Mouse (Mus musculus) megakaryocyte, embryonic 14.5 days (primary cell): ENCODE data around the gene Reg2. TPM values are rescaled to one million over a fixed set of nuclear protein-coding genes. Genes with fewer than 3 reads are reported as not detected.

ENCODE experiments used
- H3K27me3 ChIP-seq: replicated peaks from 2 replicates; pipeline ENCODE3; 2012; ENCODE audit warnings: inconsistent platforms
- H3K36me3 ChIP-seq: replicated peaks from 2 replicates; pipeline ENCODE3; 2012; ENCODE audit warnings: low read length, inconsistent platforms, mixed read lengths
- H3K4me1 ChIP-seq: 2 replicates; pipeline ENCODE4 v1.6.1; 2012; ENCODE audit warnings: inconsistent platforms
- H3K4me3 ChIP-seq: replicated peaks from 2 replicates; pipeline ENCODE3; 2012; ENCODE audit warnings: moderate library complexity, mild to moderate bottlenecking, inconsistent platforms
- H3K9me3 ChIP-seq: 2 replicates; pipeline ENCODE4 v1.6.1; 2012; ENCODE audit warnings: inconsistent platforms
- FLI1 ChIP-seq: IDR thresholded peaks from 2 replicates; pipeline ENCODE4 v1.6.1; 2012; ENCODE audit warnings: low read length, inconsistent platforms, mixed read lengths
- GATA1 ChIP-seq: IDR thresholded peaks from 3 replicates; pipeline ENCODE4 v1.6.1; 2012; ENCODE audit warnings: mixed read lengths, low read length, inconsistent platforms, borderline replicate concordance
- polyA plus RNA-seq: library from polyadenylated mRNA; stranded (reverse); fragments of >175 nt; gene quantifications from 2 replicates; pipeline ENCODE4 v1.2.3, GENCODE M21; 2012; ENCODE audit warnings: low replicate concordance; ENCODE audit not compliant: insufficient read depth

Reg2 gene
- polyA plus RNA-seq, 1 experiment, result not detected

DNA sequence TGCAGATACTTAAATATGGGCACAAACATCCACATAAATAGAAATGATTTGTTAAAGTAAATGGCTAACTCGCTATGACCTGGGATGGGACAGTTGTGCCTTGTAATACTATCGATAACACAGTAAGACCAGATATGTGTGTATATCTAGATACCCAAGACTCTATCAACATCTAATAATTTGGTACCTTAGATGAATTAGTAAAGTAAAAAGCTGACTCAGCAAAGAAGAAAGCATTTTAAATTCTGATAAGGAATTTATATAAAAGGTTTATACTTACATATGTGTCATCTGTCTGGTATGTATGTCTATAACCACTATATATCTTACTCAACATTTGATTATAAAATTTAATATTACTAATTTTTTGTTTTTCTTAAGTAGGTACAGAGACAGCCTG, 57.4 kb downstream of the Reg2 start:
- TF ChIP-seq FLI1 (no peak), GATA1 (no peak)
- Histone ChIP-seq H3K4me1 (no peaks in the 10 kb centered on the region), H3K27me3 (no peaks in the 10 kb centered on the region), H3K9me3 (no peaks in the 10 kb centered on the region; the same call in 1 of the 2 replicates), H3K36me3 (no peaks in the 10 kb centered on the region), H3K4me3 (no peak overlapping the region)

Other genes starting within 250 kb of the Reg2 start
- not detected in 2 replicates for gene Reg3b, start 25.0 kb upstream of the Reg2 start, polyA plus RNA-seq
- not detected in 2 replicates for gene Reg3d, start 16.8 kb upstream of the Reg2 start, polyA plus RNA-seq
- not detected in 2 replicates for gene Reg3a, start 14.9 kb upstream of the Reg2 start, polyA plus RNA-seq
- not detected in 2 replicates for gene Reg1, start 27.1 kb downstream of the Reg2 start, polyA plus RNA-seq
- gene Reg3g, start 73.2 kb downstream of the Reg2 start, polyA plus RNA-seq, result not detected in 2 replicates